Mouse (Mus musculus) MEL (cell line): Measurements from ENCODE around the gene Spsb2.

Source experiments
- BHLHE40 ChIP-seq: IDR thresholded peaks from 2 replicates; pipeline ENCODE4 v1.6.1; 2012; ENCODE audit warnings: low read depth, mild to moderate bottlenecking, inconsistent platforms, low read length, improper control_type of control experiment, borderline replicate concordance
- CTCF ChIP-seq, 3 experiments: IDR thresholded peaks in 2 of 3; conservative IDR thresholded peaks in 1 of 3; 2 replicates each; pipeline ENCODE4 v1.5.1; 2011 to 2012; ENCODE audit warnings: low read length in 3 of 3, low read depth in 2 of 3, mild to moderate bottlenecking in 2 of 3, improper control_type of control experiment in 1 of 3, inconsistent platforms in 1 of 3, mixed read lengths in 1 of 3, moderate library complexity in 1 of 3; ENCODE audit not compliant: control insufficient read depth in 1 of 3, insufficient read depth in 1 of 3, poor library complexity in 1 of 3, severe bottlenecking in 1 of 3
- E2F4 ChIP-seq: IDR thresholded peaks from 2 replicates; pipeline ENCODE4 v1.6.1; 2011; ENCODE audit warnings: low read depth, low read length, improper control_type of control experiment, borderline replicate concordance
- ETS1 ChIP-seq: IDR thresholded peaks from 2 replicates; pipeline ENCODE4 v1.6.1; 2012; ENCODE audit warnings: low read depth, mild to moderate bottlenecking, inconsistent platforms, low read length, improper control_type of control experiment, moderate library complexity
- HCFC1 ChIP-seq: IDR thresholded peaks from 2 replicates; pipeline ENCODE4 v1.6.1; 2012; ENCODE audit warnings: low read depth, mild to moderate bottlenecking, inconsistent platforms, low read length, improper control_type of control experiment, moderate library complexity
- MAX ChIP-seq: IDR thresholded peaks from 2 replicates; pipeline ENCODE4 v1.6.1; 2011; ENCODE audit warnings: low read length, improper control_type of control experiment
- NRF1 ChIP-seq: IDR thresholded peaks from 2 replicates; pipeline ENCODE4 v1.6.1; 2014; ENCODE audit warnings: low read depth, mild to moderate bottlenecking, inconsistent platforms, low read length, improper control_type of control experiment, moderate library complexity; ENCODE audit not compliant: poor library complexity, insufficient read depth, severe bottlenecking
- POLR2A ChIP-seq, 2 experiments: IDR thresholded peaks; 2 replicates each; pipeline ENCODE4 v1.6.1; 2011 to 2012; ENCODE audit warnings: low read length in 2 of 2, mild to moderate bottlenecking in 2 of 2, control low read depth in 1 of 2, improper control_type of control experiment in 1 of 2, low read depth in 1 of 2, moderate library complexity in 1 of 2; ENCODE audit not compliant: control insufficient read depth in 1 of 2, insufficient read depth in 1 of 2, poor library complexity in 1 of 2
- RAD21 ChIP-seq: IDR thresholded peaks from 2 replicates; pipeline ENCODE4 v1.6.1; 2011; ENCODE audit warnings: mild to moderate bottlenecking, low read depth, low read length, improper control_type of control experiment
- TAL1 ChIP-seq: IDR thresholded peaks from 2 replicates; pipeline ENCODE4 v1.6.1; 2012; ENCODE audit warnings: mild to moderate bottlenecking, inconsistent platforms, low read length, moderate library complexity, mixed read lengths
- TBP ChIP-seq: IDR thresholded peaks from 2 replicates; pipeline ENCODE4 v1.8.0; 2011; ENCODE audit warnings: low read depth, low read length, improper control_type of control experiment
- USF2 ChIP-seq, 2 experiments: IDR thresholded peaks; 2 replicates each; pipeline ENCODE4 v1.6.1; 2011 to 2012; ENCODE audit warnings: improper control_type of control experiment in 2 of 2, low read length in 2 of 2, borderline replicate concordance in 1 of 2, inconsistent platforms in 1 of 2, low read depth in 1 of 2, mild to moderate bottlenecking in 1 of 2; ENCODE audit not compliant: insufficient read depth in 1 of 2
- ZNF384 ChIP-seq: IDR thresholded peaks from 2 replicates; pipeline ENCODE4 v1.6.1; 2012; ENCODE audit warnings: low read depth, mild to moderate bottlenecking, inconsistent platforms, low read length, improper control_type of control experiment

DNA sequence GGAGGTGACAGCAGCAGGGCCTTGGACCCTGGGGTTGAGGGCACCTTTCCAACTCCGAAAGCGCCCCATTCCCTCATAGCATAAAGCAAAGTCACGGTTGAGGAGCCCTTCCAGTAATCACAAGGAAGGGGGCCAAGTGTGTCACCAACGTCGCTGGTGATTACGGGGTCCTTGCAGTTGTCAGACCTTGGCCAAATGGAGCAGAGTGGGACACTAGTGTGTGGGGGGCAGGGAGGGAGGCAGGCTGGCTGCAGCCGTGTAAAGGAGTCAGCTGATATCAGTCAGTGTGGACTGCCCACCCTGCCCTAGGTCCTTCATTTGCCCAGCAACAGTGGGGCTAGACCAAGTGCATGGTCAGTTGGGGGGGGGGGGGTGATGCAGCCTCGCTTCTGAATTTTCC lies 6.0 kb downstream of the Spsb2 start:
- no peak for TF ChIP-seq HCFC1
- no peak for TF ChIP-seq POLR2A (IDR thresholded peaks at IDR 0.05; ENCODE audit: control insufficient read depth in 1 of 2, insufficient read depth in 1 of 2, low read depth in 1 of 2, low read length in 2 of 2, poor library complexity in 1 of 2)
- TF ChIP-seq CTCF (IDR thresholded peaks at IDR 0.05 in 2 of 3, conservative IDR thresholded peaks at IDR 0.05 in 1 of 3; ENCODE audit: control insufficient read depth in 1 of 3, insufficient read depth in 1 of 3, low read depth in 2 of 3, low read length in 3 of 3, poor library complexity in 1 of 3, severe bottlenecking in 1 of 3), result no peak
- TF ChIP-seq ZNF384, result no peak
- no peak for TF ChIP-seq RAD21
- TF ChIP-seq BHLHE40, result no peak
- TF ChIP-seq MAX, result no peak
- TF ChIP-seq E2F4, result no peak
- no peak for TF ChIP-seq TAL1
- TF ChIP-seq TBP, result no peak
- TF ChIP-seq USF2 (IDR thresholded peaks at IDR 0.05; ENCODE audit: borderline replicate concordance in 1 of 2, insufficient read depth in 1 of 2, low read depth in 1 of 2, low read length in 2 of 2), result no peak
- TF ChIP-seq ETS1, result no peak
- TF ChIP-seq NRF1, result no peak
